Comparison of ENCODE assay signal across 8 mouse cellular contexts in the genomic region with DNA sequence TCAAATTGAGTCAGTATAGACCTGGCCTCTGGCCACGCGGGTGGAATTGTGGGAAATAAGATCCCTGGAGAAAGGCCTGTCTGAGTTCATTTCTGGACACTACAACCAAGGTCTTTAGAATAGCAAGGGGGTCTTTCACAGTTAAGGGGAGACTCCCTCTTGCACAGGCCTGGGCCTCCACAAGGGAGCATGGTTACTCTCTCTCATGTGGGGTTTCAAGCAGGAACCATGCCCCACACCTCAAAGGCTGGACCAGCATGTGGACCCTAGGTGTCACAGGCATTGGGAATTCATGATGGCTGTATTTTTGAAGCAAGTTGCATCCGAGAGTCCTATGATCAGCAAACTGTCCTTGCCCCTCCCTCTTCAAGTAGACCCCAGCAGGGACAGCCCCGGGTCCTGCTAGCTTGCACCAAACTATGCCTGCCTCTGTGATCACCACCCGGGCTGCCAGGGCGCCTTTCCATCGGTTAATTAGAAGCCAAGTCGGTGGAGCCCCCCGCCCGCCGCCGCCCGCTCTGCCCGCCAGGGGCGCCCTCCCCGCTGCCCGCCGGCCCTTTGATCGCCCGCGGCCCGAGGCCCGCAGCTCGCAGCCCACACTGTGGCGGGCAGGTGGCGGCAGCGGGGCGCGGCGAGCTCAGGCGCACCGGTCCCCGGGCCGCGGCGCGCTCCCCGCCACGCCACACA.
DNase-seq lines count a peak whose midpoint lies in the region; ATAC-seq and TF ChIP-seq lines count a peak whose summit lies in the region.

No protein-coding gene starts in this region.

- H3K9ac ChIP-seq in heart, embryonic 16.5 days (ENCODE audit: low read length): peak overlapping the region; percentile 37

- TF ChIP-seq POLR2A in kidney, adult 2 months (IDR thresholded peaks at IDR 0.05; ENCODE audit: low read depth, low read length): no peak
- TF ChIP-seq POLR2A in brain, embryonic 14.5 days (IDR thresholded peaks at IDR 0.05; ENCODE audit: borderline replicate concordance, extremely low read depth, insufficient read depth, insufficient read length, poor library complexity, severe bottlenecking): no peak

- ATAC-seq in heart, embryonic 16.5 days (replicated peaks; ENCODE audit: extremely low read depth, insufficient read depth, low FRiP score): no peak; the same call in 1 of the 2 replicates

- H3K4me2 ChIP-seq in heart, embryonic 16.5 days (ENCODE audit: low read depth, low read length): peak overlapping the region; percentile 60

- H3K9me3 ChIP-seq in heart, embryonic 16.5 days (replicated peaks; ENCODE audit: control insufficient read depth, low read length): no peaks in the 10 kb centered on the region
- no peaks in the 10 kb centered on the region for H3K9me3 ChIP-seq in limb, embryonic 10.5 days (replicated peaks)

- WGBS in kidney, adult 2 months: 12% methylated on average over 39 of the region's 39 CpGs
- WGBS in heart, embryonic 16.5 days: 8% methylated on average over 35 of the region's 39 CpGs
- 6% methylated on average over 39 of the region's 39 CpGs for WGBS in limb, embryonic 10.5 days

- H3K4me1 ChIP-seq in kidney, adult 2 months (ENCODE audit: control insufficient read depth, insufficient read depth, low read length): no peaks in the 10 kb centered on the region
- H3K4me1 ChIP-seq in heart, embryonic 16.5 days (ENCODE audit: control insufficient read depth, insufficient read depth, low read length): no peaks in the 10 kb centered on the region
- peaks cover 29% of the 10 kb centered on the region for H3K4me1 ChIP-seq in limb, embryonic 10.5 days

- H3K27me3 ChIP-seq in kidney, adult 2 months (replicated peaks; ENCODE audit: control insufficient read depth, insufficient read depth, low read length): no peaks in the 10 kb centered on the region
- peaks cover 17% of the 10 kb centered on the region for H3K27me3 ChIP-seq in heart, embryonic 16.5 days (ENCODE audit: control insufficient read depth, insufficient read depth, low read length)
- peaks cover 86% of the 10 kb centered on the region for H3K27me3 ChIP-seq in limb, embryonic 10.5 days (ENCODE audit: low read depth, poor library complexity, severe bottlenecking)

- no peaks in the 10 kb centered on the region for H3K36me3 ChIP-seq in kidney, adult 2 months (ENCODE audit: control insufficient read depth, insufficient read depth, low read length)
- no peaks in the 10 kb centered on the region for H3K36me3 ChIP-seq in heart, embryonic 16.5 days (ENCODE audit: control insufficient read depth, insufficient read depth)
- no peaks in the 10 kb centered on the region for H3K36me3 ChIP-seq in limb, embryonic 10.5 days

- no peak overlapping the region for H3K27ac ChIP-seq in kidney, adult 2 months (ENCODE audit: insufficient read depth, low read depth, low read length)
- no peak overlapping the region for H3K27ac ChIP-seq in heart, embryonic 16.5 days (ENCODE audit: low read length)
- peak overlapping the region; percentile 72 for H3K27ac ChIP-seq in limb, embryonic 10.5 days

- no peak overlapping the region for H3K4me3 ChIP-seq in kidney, adult 2 months (ENCODE audit: insufficient read depth, low read depth, low read length)
- peak overlapping the region; percentile 28 for H3K4me3 ChIP-seq in heart, embryonic 16.5 days (ENCODE audit: low read length)
- peak overlapping the region; percentile 43 for H3K4me3 ChIP-seq in limb, embryonic 10.5 days

- peak; percentile 15 for DNase-seq in kidney, adult 18-20 months
- no peak for DNase-seq in kidney, adult 2 months
- DNase-seq in brain, embryonic 14.5 days (ENCODE audit: low read depth): peak; percentile 70
- DNase-seq in limb, embryonic 10.5 days (ENCODE audit: low spot score): peak; percentile 82
- peak; percentile 71 for DNase-seq in neural tube, embryonic 10.5 days (ENCODE audit: extremely low spot score, low spot score)
- DNase-seq in left cerebral cortex, adult 8-10 months (ENCODE audit: low spot score in 2 of 2): no peak
- no peak for DNase-seq in cerebellum, adult 18-20 months

- TF ChIP-seq CTCF in kidney, adult 2 months (conservative IDR thresholded peaks at IDR 0.05; ENCODE audit: insufficient read depth, insufficient read length, low read depth, low read length): no peak
- TF ChIP-seq CTCF in brain, embryonic 14.5 days (IDR thresholded peaks at IDR 0.05; ENCODE audit: borderline replicate concordance, extremely low read depth, insufficient read depth, insufficient read length): peak; percentile 45; the same call in 1 of the 2 replicates

Comparison
In these comparisons a context has a peak if more than half of its experiments do, and no peak if none do; other contexts are left out.
1. DNase-seq: peak in kidney, adult 18-20 months (single experiment), brain, embryonic 14.5 days (single experiment), limb, embryonic 10.5 days (single experiment) and neural tube, embryonic 10.5 days (single experiment); none in kidney, adult 2 months (single experiment), left cerebral cortex, adult 8-10 months (0 of 2) and cerebellum, adult 18-20 months (0 of 2).